Mouse (Mus musculus) activated CD4-positive, CD25-positive, alpha-beta regulatory T cell, adult 4 months (primary cell): ENCODE results near the gene Ip6k3. TPM values are rescaled to one million over a fixed set of nuclear protein-coding genes. Genes with fewer than 3 reads are reported as not detected.

Experiments
- ATAC-seq: one replicate; pipeline ENCODE4 v1.8.0; 2017
- polyA plus RNA-seq, 2 experiments: library from polyadenylated mRNA; unstranded; fragments of 100-300 nt; shearing (Covaris generic); gene quantifications; one replicate each; pipeline ENCODE4 v1.2.1; 2017

Gene Ip6k3
- polyA plus RNA-seq, 2 experiments from 2014 or later, result not detected

GRCm38 (mm10) chr17:27121266-27121665 lies 46.3 kb downstream of the Ip6k3 start:
- ATAC-seq, result no peak

- ATAC-seq, result no peak
Measured at GRCm38 (mm10) chr17:27120561-27121024, 47.0 kb downstream of the Ip6k3 start.

- ATAC-seq, result no peak
Measured at GRCm38 (mm10) chr17:27119954-27120353, 47.6 kb downstream of the Ip6k3 start.

GRCm38 (mm10) chr17:27119540-27119895 lies 48.1 kb downstream of the Ip6k3 start:
- ATAC-seq, result no peak

GRCm38 (mm10) chr17:27118676-27119539 lies 48.7 kb downstream of the Ip6k3 start:
- no peak for ATAC-seq

- ATAC-seq, result no peak
Measured at GRCm38 (mm10) chr17:27110072-27110471, 57.5 kb downstream of the Ip6k3 start.

- ATAC-seq, result no peak
Measured at GRCm38 (mm10) chr17:27107936-27108335, 59.7 kb downstream of the Ip6k3 start.

GRCm38 (mm10) chr17:27106745-27107144 lies 60.9 kb downstream of the Ip6k3 start:
- no peak for ATAC-seq

GRCm38 (mm10) chr17:27105698-27106470 lies 61.7 kb downstream of the Ip6k3 start:
- ATAC-seq, result no peak

- no peak for ATAC-seq
Measured at GRCm38 (mm10) chr17:27101675-27102074, 65.9 kb downstream of the Ip6k3 start.

- ATAC-seq, result no peak
Measured at GRCm38 (mm10) chr17:27095690-27096089, 71.9 kb downstream of the Ip6k3 start.

Other genes with a start within 250 kb of the Ip6k3 start
- gene Phf1, start 234.7 kb downstream of the Ip6k3 start, polyA plus RNA-seq, result 10 to 100 TPM; 10.4 to 13.5 TPM
- 100 to 1,000 TPM; 147 to 198 TPM for gene Cuta, start 228.2 kb downstream of the Ip6k3 start, polyA plus RNA-seq
- gene Syngap1, start 226.5 kb downstream of the Ip6k3 start, polyA plus RNA-seq, result not detected
- 1 to 10 TPM; 8.6 to 9.8 TPM for gene Zbtb9, start 194.6 kb downstream of the Ip6k3 start, polyA plus RNA-seq
- 10 to 100 TPM in 1 of 2 experiments, 1 to 10 TPM in 1; 9.8 to 17.6 TPM for gene Bak1, start 138.8 kb downstream of the Ip6k3 start, polyA plus RNA-seq
- 1 to 10 TPM; 5.8 to 6.4 TPM for gene Itpr3, start 110.5 kb downstream of the Ip6k3 start, polyA plus RNA-seq
- gene Uqcc2, start 33.9 kb downstream of the Ip6k3 start, polyA plus RNA-seq, result 100 to 1,000 TPM; 133 to 145 TPM
- gene Lemd2, start 36.7 kb upstream of the Ip6k3 start, polyA plus RNA-seq, result 1 to 10 TPM; 5.7 to 9.7 TPM